Mouse (Mus musculus): ENCODE data around the gene C1qa. TPM values are rescaled to one million over a fixed set of nuclear protein-coding genes. Genes with fewer than 3 reads are reported as not detected.

Gene C1qa
- polyA plus RNA-seq, 1 experiment from 2014 or later, result 24.3 TPM

DNA sequence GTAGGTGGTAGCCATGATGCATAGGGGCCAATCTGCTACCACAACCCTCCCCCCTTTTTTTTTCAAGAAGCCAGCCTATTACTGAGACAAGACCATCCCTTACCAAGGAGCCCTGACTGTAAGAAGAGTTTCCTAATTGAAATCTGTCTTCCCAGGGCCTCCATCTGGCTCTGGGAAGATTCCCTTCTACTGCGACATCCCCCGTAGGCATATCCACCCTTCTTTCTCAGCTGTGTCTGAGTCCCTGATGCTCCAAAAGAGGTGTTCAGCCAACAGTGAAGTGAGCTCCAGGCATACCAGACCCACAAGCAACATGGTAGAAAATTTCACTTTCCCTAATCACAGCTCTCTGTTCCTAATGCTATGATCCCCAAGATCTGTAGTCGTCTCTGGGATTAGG is 20.9 kb upstream of the C1qa start:
- Histone ChIP-seq H3K4me1 (peaks cover 18% of the 10 kb centered on the region), H3K4me3 (replicated peaks) (no peak overlapping the region), H3K9me3 (replicated peaks) (no peaks in the 10 kb centered on the region), H3K27ac (no peak overlapping the region), H3K4me2 (no peak overlapping the region), H3K27me3 (peaks cover 30% of the 10 kb centered on the region), H3K9ac (no peak overlapping the region), H3K36me3 (no peaks in the 10 kb centered on the region)
- ATAC-seq (replicated peaks; ENCODE audit: low FRiP score), result no peak
- 83% methylated on average over 3 of the region's 3 CpGs for WGBS

DNA sequence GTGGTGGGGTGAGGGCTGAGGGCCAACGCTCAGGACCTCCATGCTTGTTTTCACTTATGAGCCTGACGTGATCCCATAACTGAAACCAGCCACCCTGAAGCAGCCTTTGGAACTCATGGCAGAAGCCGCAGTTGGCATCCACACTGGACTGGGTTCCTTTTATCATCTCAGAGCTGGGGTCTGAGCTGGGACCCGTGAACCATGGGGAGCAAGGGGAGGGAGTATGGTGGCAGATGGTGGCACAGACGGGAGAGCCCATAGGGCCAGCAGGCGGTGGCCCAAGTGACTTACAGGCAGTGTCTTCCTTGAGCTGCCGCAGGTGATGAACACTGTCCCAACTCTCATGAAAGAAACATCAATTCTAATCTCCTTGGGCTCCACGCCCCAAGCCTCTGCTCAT is 20.2 kb upstream of the C1qa start:
- no peak overlapping the region for H3K4me2 ChIP-seq
- no peaks in the 10 kb centered on the region for H3K9me3 ChIP-seq (replicated peaks)
- whole genome bisulfite sequencing, result 86% methylated on average over 8 of the region's 8 CpGs
- no peak overlapping the region for H3K27ac ChIP-seq
- ATAC-seq (replicated peaks; ENCODE audit: low FRiP score), result no peak
- H3K4me3 ChIP-seq (replicated peaks), result no peak overlapping the region
- H3K9ac ChIP-seq, result no peak overlapping the region
- peaks cover 18% of the 10 kb centered on the region for H3K4me1 ChIP-seq
- H3K36me3 ChIP-seq, result no peaks in the 10 kb centered on the region
- H3K27me3 ChIP-seq, result peaks cover 37% of the 10 kb centered on the region

DNA sequence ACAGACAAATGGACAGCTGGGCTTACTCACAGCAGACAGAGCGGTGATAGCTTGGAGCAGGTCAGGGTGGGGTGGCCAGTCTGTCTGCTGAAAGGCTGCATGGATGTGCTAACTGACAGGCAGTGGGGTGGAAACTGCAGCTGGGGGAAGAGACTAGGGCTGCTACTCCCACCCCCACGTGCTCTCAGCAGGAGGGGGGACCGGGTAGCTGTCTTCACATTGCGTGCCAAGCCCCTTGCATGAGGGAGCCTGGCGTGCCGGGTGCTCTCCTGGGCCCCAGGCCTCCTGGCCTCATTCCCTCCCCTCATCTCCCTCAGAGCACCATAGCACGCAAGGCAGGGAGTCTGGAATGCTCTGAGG is 18.5 kb upstream of the C1qa start:
- H3K27me3 ChIP-seq, result peaks cover 52% of the 10 kb centered on the region
- 0 out of 2 replicates have a peak overlapping the region, but pooled peaks have one; percentile 13 for H3K4me2 ChIP-seq
- peak; percentile 67 for ATAC-seq (replicated peaks; ENCODE audit: low FRiP score)
- no peak overlapping the region for H3K27ac ChIP-seq
- H3K4me3 ChIP-seq (replicated peaks), result no peak overlapping the region
- H3K36me3 ChIP-seq, result no peaks in the 10 kb centered on the region
- peaks cover 22% of the 10 kb centered on the region for H3K4me1 ChIP-seq
- 15% methylated on average over 7 of the region's 7 CpGs for WGBS
- H3K9me3 ChIP-seq (replicated peaks), result no peaks in the 10 kb centered on the region
- no peak overlapping the region for H3K9ac ChIP-seq

DNA sequence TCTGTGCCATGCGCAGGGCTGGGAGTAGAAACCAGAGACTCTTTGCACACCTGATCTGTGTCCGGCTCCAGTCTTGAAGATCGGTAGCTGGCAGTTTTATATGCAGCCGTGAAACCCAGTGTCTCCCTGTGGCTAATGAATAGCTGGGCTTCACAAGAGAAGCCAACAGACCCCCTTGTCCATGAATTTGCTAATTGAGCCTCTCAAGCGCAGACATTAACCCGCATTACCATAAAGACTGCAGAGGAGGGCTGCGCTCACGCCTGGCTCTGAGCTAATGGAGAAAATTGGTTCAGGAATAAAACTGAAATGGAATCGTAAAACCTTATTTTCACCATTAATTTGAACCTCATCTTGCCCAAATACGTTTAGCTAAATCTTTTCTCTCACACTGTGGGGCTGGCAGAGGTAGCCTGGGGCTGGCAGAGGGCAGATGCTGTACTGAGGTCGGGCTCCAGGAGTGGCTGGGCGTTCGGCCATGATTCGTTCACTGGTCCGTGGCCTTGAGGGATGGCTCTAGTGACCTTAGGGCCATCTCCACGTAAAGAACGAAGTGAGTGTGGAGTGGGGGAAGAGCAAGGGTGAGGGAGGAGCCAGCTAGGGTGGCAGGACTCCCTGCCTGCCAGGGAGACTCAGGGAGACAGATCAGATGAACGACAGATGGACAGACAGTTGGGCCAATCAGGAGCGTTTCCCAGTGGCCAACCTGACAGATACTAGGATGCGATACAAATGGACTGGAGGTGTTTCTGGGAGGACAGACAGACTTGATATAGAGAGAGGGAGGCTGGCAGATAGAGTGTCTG is 18.0 kb upstream of the C1qa start:
- 38% methylated on average over 20 of the region's 20 CpGs for WGBS
- 0 out of 2 replicates have a peak overlapping the region, but pooled peaks have one; percentile 13 for H3K4me2 ChIP-seq

DNA sequence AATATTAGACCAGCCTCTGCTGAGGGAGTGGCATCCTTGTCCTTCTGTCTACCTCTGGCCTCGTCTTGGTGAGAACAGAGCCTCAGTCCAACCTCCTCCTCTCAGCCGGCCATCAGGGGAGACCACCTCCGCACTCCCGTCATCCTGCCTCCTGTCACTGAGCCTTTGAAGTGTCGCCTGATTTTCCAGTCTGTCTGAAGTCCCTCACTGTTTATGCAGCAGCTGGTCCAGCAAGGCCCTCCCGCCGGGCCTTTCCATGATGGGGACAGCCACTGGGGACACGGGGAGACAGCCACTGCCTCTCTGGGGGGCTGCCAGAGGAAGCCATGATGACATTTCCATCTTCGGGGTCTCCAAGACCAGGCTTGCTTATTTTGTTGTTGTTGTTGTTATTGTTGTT is 14.2 kb upstream of the C1qa start:
- no peak for ATAC-seq (replicated peaks; ENCODE audit: low FRiP score)
- no peak overlapping the region for H3K4me2 ChIP-seq
- WGBS, result 13% methylated on average over 9 of the region's 9 CpGs
- H3K9ac ChIP-seq, result no peak overlapping the region
- H3K4me3 ChIP-seq (replicated peaks), result no peak overlapping the region
- H3K36me3 ChIP-seq, result no peaks in the 10 kb centered on the region
- H3K27me3 ChIP-seq, result peaks cover 72% of the 10 kb centered on the region
- no peak overlapping the region for H3K27ac ChIP-seq
- peaks cover 22% of the 10 kb centered on the region for H3K4me1 ChIP-seq
- H3K9me3 ChIP-seq (replicated peaks), result no peaks in the 10 kb centered on the region

More for the DNA sequence above, 18.0 kb upstream of the C1qa start:
- peak; percentile 74 for ATAC-seq (replicated peaks; ENCODE audit: low FRiP score)
- peaks cover 53% of the 10 kb centered on the region for H3K27me3 ChIP-seq
- H3K36me3 ChIP-seq, result no peaks in the 10 kb centered on the region
- peaks cover 22% of the 10 kb centered on the region for H3K4me1 ChIP-seq
- H3K9me3 ChIP-seq (replicated peaks), result no peaks in the 10 kb centered on the region
- no peak overlapping the region for H3K27ac ChIP-seq
- no peak overlapping the region for H3K4me3 ChIP-seq (replicated peaks)
- H3K9ac ChIP-seq, result no peak overlapping the region

DNA sequence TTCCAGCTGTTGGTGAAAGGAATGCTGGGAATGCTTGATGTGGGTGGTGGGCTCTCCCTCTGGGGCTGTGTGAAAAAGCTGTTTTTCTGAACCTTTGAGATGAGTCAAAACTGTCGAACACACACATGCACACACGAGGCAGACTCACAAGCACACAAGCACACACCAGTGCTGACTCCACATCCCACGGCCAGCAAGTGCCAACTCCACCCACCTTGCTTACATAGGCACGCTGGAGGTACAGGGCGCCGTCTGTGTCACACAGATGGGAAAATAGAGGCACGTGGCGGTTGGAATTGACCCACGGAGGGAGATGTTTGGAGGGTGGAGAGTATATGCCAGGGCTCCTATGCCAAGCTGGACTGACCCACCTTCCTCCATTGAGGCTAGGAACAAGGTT is 13.2 kb upstream of the C1qa start:
- Histone ChIP-seq H3K27me3 (peaks cover 79% of the 10 kb centered on the region), H3K36me3 (no peaks in the 10 kb centered on the region), H3K27ac (no peak overlapping the region), H3K9me3 (replicated peaks) (no peaks in the 10 kb centered on the region), H3K9ac (no peak overlapping the region), H3K4me2 (no peak overlapping the region), H3K4me3 (replicated peaks) (no peak overlapping the region), H3K4me1 (peaks cover 13% of the 10 kb centered on the region)
- WGBS, result 45% methylated on average over 9 of the region's 9 CpGs
- ATAC-seq (replicated peaks; ENCODE audit: low FRiP score), result no peak

DNA sequence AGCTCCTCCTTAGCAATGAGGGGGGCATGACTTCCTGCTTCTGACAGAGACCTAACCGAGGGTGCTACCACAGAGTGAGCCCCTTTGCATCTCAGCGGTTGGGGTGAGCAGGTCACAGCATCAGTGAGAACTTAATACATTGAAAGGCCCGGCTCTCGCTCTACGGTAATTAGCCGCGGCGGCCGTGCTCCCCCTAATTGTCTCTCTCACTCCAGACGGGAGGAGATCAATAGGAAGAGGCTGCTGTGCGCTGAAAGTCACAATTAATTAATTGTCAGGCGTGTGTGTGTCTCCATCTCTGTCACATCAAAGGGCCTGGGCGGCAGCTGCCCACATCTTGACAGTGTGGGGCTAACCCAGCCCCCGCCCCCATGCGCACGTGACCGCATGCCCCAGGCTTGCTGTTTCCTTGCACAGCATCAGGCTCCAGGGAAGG is 12.6 kb upstream of the C1qa start:
- Histone ChIP-seq H3K9me3 (replicated peaks) (no peaks in the 10 kb centered on the region), H3K27me3 (peaks cover 85% of the 10 kb centered on the region), H3K4me3 (replicated peaks) (no peak overlapping the region), H3K9ac (no peak overlapping the region), H3K4me1 (peaks cover 8% of the 10 kb centered on the region; the same call in 1 of the 2 replicates), H3K27ac (no peak overlapping the region), H3K4me2 (no peak overlapping the region), H3K36me3 (no peaks in the 10 kb centered on the region)
- no peak for ATAC-seq (replicated peaks; ENCODE audit: low FRiP score)
- WGBS, result 2% methylated on average over 17 of the region's 17 CpGs

DNA sequence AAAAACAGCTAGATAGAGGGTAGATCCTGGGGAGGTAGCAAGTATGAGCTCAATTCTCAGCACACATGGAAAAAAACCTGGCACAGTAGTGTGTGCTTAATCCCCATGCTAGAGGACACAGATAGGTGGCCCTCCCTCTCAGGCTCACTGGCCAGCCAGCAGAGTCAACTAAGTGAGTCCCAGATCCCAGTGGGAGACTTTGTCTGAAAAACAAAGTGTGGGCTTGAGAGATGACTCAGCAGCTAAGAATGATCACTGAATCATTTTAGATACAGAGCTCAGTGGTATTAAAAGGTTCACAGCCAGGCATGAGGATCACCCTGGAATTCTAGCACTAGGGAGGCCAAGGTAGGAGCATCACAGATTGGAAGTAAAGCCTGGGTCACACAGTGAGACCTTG is 9.2 kb upstream of the C1qa start:
- Histone ChIP-seq H3K9me3 (replicated peaks) (no peaks in the 10 kb centered on the region), H3K4me3 (replicated peaks) (no peak overlapping the region), H3K27ac (no peak overlapping the region), H3K4me2 (no peak overlapping the region), H3K36me3 (no peaks in the 10 kb centered on the region), H3K27me3 (peaks cover 82% of the 10 kb centered on the region), H3K4me1 (0 out of 2 replicates have a peak, but pooled peaks cover 8% of the 10 kb centered on the region), H3K9ac (no peak overlapping the region)
- no peak for ATAC-seq (replicated peaks; ENCODE audit: low FRiP score)

DNA sequence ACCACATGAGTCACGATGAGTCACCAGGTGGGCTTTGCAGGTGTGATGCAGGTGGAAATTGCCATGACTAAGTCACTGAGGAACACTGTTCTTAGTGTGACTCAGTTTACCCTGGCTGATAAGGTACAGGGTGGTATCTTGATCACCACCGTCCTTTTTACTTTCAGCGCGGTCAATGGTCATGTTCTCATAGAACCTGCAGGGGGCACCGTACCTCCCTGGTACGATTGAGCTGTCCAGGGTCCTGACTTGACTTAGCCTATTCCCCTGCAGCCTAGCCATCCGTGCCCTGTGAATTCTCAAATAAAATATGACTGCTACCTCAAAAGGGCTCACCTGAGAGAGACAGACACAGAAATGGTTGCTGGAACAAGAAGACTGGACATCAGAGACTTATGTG is 8.4 kb upstream of the C1qa start:
- WGBS, result 10% methylated on average over 7 of the region's 7 CpGs
- no peaks in the 10 kb centered on the region for H3K36me3 ChIP-seq
- no peak overlapping the region for H3K4me3 ChIP-seq (replicated peaks)
- no peaks in the 10 kb centered on the region for H3K9me3 ChIP-seq (replicated peaks)
- H3K4me1 ChIP-seq, result 0 out of 2 replicates have a peak, but pooled peaks cover 8% of the 10 kb centered on the region
- H3K9ac ChIP-seq, result no peak overlapping the region
- H3K4me2 ChIP-seq, result no peak overlapping the region
- no peak overlapping the region for H3K27ac ChIP-seq
- H3K27me3 ChIP-seq, result peaks cover 78% of the 10 kb centered on the region
- ATAC-seq (replicated peaks; ENCODE audit: low FRiP score), result 0 out of 2 replicates have a peak, but pooled peaks have one; percentile 29

DNA sequence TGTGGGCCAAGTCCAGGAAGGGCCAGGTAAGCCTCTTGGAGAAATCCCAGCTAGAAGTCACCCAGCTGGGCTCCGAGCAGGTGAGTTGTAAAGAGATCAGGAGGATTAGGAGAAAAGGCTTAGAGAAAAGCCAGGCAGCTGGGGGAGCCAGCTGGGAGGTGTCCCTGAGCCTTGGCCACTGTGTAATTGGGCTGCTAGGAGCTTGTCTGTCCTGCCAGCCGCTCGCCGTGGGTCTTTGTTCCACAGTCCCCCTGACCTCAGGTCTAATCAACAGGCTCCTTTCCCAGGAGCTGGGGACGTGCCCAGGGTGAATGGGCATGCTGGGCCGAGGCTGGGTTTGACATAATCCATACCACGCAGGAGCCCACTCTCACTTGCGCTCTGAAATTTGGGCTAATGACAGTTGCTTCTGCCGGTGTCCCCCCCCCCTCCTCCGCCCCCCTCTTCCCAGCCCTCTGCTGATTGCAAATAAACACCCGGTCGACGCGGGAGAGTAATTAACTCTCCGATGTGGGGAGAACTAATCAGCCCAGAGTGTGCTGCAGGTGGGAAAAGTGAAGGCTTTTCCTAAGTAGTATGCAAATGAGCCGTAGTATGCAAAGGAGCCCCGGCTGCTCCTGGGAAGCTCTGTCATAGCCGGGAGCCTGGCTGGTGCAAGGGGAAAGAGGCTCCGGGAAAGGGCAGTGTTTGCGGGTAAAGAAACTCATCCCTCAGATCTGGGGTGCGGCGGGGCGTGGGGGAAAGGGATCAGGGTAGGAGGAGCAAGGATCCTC is 6.3 kb upstream of the C1qa start:
- Histone ChIP-seq H3K4me3 (replicated peaks) (no peak overlapping the region), H3K27ac (no peak overlapping the region), H3K4me2 (peak overlapping the region; percentile 25), H3K36me3 (no peaks in the 10 kb centered on the region), H3K9ac (no peak overlapping the region), H3K4me1 (0 out of 2 replicates have a peak, but pooled peaks cover 8% of the 10 kb centered on the region), H3K9me3 (replicated peaks) (no peaks in the 10 kb centered on the region), H3K27me3 (peaks cover 60% of the 10 kb centered on the region)
- WGBS, result 2% methylated on average over 23 of the region's 23 CpGs
- ATAC-seq (replicated peaks; ENCODE audit: low FRiP score), result no peak

DNA sequence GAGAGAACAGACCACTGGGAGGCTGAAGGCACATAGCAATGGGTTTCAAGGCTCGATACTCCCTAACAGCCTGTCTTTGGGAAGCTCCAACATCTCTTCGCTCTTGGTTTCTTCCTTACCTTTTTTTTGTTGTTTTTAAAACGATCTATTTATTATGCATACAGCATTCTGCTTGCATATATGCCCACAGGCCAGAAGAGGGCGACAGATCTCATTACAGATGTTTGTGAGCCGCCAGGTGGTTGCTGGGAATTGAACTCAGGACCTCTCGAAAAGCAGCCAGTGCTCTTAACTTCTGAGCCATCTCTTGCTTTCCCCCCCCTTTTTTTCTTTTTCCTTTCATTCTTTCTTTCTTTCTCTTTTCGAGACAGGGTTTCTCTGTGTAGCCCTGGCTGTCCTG is 551 bp upstream of the C1qa start:
- Histone ChIP-seq H3K4me3 (replicated peaks) (no peak overlapping the region), H3K36me3 (no peaks in the 10 kb centered on the region), H3K27me3 (peaks cover 48% of the 10 kb centered on the region), H3K9me3 (replicated peaks) (no peaks in the 10 kb centered on the region), H3K4me2 (no peak overlapping the region), H3K27ac (no peak overlapping the region), H3K4me1 (peaks cover 13% of the 10 kb centered on the region; the same call in 1 of the 2 replicates), H3K9ac (no peak overlapping the region)
- ATAC-seq (replicated peaks; ENCODE audit: low FRiP score), result no peak
- 63% methylated on average over 7 of the region's 7 CpGs for WGBS

DNA sequence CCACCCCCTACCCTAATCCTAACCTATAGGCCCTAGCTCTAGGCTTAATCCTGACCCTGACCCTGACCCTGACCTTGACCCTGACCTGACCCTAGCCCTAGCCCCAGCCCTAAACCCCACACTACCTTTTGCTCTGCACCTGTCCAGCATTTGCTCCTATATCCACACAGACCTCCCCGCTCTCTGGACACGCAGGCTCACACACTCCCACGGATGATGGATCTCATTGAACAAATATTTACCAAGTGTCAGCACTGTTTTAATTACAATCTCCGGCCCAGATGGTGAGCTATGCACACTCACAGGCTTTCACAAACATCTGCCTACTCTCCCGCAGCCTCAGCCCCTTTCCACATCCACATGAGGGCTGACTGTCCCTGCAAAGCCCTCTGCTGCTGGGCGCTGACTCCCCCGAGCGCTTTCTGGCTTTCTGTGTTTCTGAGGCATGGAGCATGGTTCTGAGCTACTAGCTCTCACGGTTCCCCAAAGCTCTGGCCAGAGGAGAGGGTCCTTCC is 462 bp downstream of the C1qa start:
- no peak overlapping the region for H3K4me3 ChIP-seq (replicated peaks)
- H3K4me1 ChIP-seq, result peaks cover 13% of the 10 kb centered on the region; the same call in 1 of the 2 replicates
- no peak overlapping the region for H3K27ac ChIP-seq
- H3K4me2 ChIP-seq, result no peak overlapping the region
- ATAC-seq (replicated peaks; ENCODE audit: low FRiP score), result 0 out of 2 replicates have a peak, but pooled peaks have one; percentile 9
- WGBS, result 38% methylated on average over 9 of the region's 9 CpGs
- H3K9ac ChIP-seq, result no peak overlapping the region
- no peaks in the 10 kb centered on the region for H3K9me3 ChIP-seq (replicated peaks)
- H3K27me3 ChIP-seq, result peaks cover 52% of the 10 kb centered on the region
- H3K36me3 ChIP-seq, result no peaks in the 10 kb centered on the region

Measured in kidney, embryonic 15.5 days (tissue).